Mouse (Mus musculus) thymus, adult 2 months (tissue): Measurements from ENCODE around the gene Wdr17. TPM values are rescaled to one million over a fixed set of nuclear protein-coding genes. Genes with fewer than 3 reads are reported as not detected.

ENCODE experiments used
- DNase-seq: peaks from one replicate; pipeline ENCODE4 v3.0.0; 2021
- H3K27ac ChIP-seq: fragments of 200-500 bp; 2 replicates; pipeline ENCODE4 v1.5.1; 2012; ENCODE audit warnings: low read length, control low read depth; ENCODE audit not compliant: control insufficient read depth, insufficient read depth
- H3K27me3 ChIP-seq: fragments of 200-500 bp; 2 replicates; pipeline ENCODE4 v1.6.1; 2012; ENCODE audit warnings: mild to moderate bottlenecking, low read length, moderate library complexity, mixed read lengths; ENCODE audit not compliant: control insufficient read depth, insufficient read depth
- H3K36me3 ChIP-seq: fragments of 200-500 bp; 2 replicates; pipeline ENCODE4 v1.6.1; 2012; ENCODE audit warnings: mild to moderate bottlenecking, low read length, moderate library complexity; ENCODE audit not compliant: control insufficient read depth, insufficient read depth
- H3K4me1 ChIP-seq: fragments of 200-500 bp; replicated peaks from 2 replicates; pipeline ENCODE4 v1.6.1; 2012; ENCODE audit warnings: low read length; ENCODE audit not compliant: control insufficient read depth, insufficient read depth
- H3K4me3 ChIP-seq: fragments of 200-500 bp; 2 replicates; pipeline ENCODE4 v1.5.1; 2012; ENCODE audit warnings: mild to moderate bottlenecking, low read length, control low read depth, moderate library complexity; ENCODE audit not compliant: control insufficient read depth, insufficient read depth
- CTCF ChIP-seq: fragments of 200-500 bp; IDR thresholded peaks from 2 replicates; pipeline ENCODE4 v1.5.1; 2012; ENCODE audit warnings: mild to moderate bottlenecking, control low read depth, low read length, moderate library complexity, borderline replicate concordance; ENCODE audit not compliant: control insufficient read depth, poor library complexity, insufficient read depth; ENCODE audit errors: extremely low read depth
- POLR2A ChIP-seq: fragments of 200-500 bp; IDR thresholded peaks from 2 replicates; pipeline ENCODE4 v1.6.1; 2012; ENCODE audit warnings: mild to moderate bottlenecking, low read length, control low read depth, moderate library complexity; ENCODE audit not compliant: control insufficient read depth, poor library complexity, insufficient read depth; ENCODE audit errors: extremely low read depth
- WGBS: fragments of 180-500 bp; shearing (Covaris S2); methylation state at CpG from one replicate; pipeline ENCODE4 v1.1.7; 2018; 5-methylcytosine and 5-hydroxymethylcytosine counted together
- polyA plus RNA-seq: library from polyadenylated mRNA; depleted of rRNA; stranded (reverse); fragments of >200 nt; gene quantifications from 2 replicates; pipeline ENCODE4 v1.2.3, GENCODE M21; 2012

The Wdr17 gene
- polyA plus RNA-seq, 1 experiment = not detected

DNA sequence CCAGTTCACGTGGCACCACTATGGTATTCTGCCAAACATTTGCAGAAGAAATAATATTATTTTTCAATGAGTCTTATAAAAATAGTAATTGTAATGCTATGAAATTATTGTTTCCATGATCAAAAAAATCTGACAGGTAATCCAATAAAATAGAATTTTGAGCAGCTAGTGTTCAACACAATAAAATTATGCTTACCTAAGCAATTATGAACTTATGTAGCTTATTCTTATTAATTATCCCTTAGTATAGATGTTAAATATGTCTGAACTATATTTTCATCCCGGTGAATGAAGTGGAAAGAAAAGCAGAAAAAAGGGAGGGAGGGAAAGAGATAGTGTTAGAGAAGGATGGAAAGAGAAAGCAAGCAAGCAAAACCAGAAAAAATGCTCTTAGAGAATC is 12.5 kb upstream of the Wdr17 start:
- WGBS = 86% methylated on average over 2 of the region's 2 CpGs
- no peak overlapping the region for H3K27ac ChIP-seq
- no peaks in the 10 kb centered on the region for H3K36me3 ChIP-seq
- DNase-seq = no peak
- no peaks in the 10 kb centered on the region for H3K4me1 ChIP-seq
- TF ChIP-seq CTCF (no peak), POLR2A (no peak)
- H3K27me3 ChIP-seq = no peaks in the 10 kb centered on the region
- H3K4me3 ChIP-seq = no peak overlapping the region

DNA sequence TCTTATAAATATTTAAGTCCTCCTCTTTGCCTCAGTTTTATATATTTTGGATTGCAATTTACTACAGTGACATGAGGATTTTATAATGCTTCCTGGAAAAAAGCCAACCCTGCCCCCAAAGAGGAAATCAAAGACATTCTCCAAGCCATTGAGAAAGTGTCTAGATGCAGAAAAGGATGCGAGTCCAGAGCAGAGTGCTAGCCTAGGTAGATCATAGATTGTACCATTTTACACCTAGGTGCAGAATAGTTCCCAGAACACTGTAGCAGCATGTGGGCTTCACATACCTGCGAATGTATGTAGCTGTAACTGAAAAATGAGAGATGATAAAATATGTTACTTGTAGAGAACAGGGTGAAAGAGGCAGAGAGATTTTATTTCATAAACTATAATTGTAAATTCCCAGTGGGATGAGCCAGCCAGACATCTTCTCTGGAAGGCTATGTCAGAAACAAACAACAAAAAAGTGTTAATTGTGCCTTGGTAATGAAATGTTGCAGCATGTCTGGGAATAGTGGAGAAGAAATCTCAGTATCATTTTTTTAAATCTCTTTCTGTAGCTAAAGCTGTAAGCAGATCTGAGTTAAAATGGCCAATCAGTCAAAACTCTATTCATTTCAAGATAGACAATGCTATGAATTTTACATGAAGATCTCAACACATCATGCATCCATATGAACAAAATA is 7.8 kb upstream of the Wdr17 start:
- Histone ChIP-seq H3K27ac (no peak overlapping the region), H3K4me3 (no peak overlapping the region), H3K27me3 (no peaks in the 10 kb centered on the region), H3K36me3 (no peaks in the 10 kb centered on the region), H3K4me1 (no peaks in the 10 kb centered on the region)
- DNase-seq = no peak
- TF ChIP-seq POLR2A = no peak
- TF ChIP-seq CTCF = no peak
- WGBS = 77% methylated on average over 2 of the region's 2 CpGs

DNA sequence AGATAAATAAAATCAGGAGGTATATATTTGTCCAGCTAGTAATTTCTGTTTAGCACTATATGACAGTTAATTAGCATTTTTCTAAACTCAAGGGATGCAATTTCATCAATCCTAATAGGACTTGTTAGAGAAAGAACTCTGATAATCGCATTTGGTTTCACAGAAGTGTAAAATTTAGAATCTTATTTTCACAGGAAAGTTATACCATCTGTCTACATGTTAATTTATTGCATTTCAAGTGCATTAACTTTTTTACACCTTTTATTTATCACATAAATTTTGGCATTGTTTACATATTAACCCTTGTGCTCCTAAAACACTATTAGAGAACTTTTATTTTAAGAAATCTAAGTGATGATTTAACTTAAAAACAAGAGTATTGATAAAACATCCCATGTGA is 7.2 kb upstream of the Wdr17 start:
- no peaks in the 10 kb centered on the region for H3K27me3 ChIP-seq
- 87% methylated on average over 1 of the region's 1 CpGs for WGBS
- no peak overlapping the region for H3K27ac ChIP-seq
- TF ChIP-seq CTCF (no peak), POLR2A (no peak)
- no peaks in the 10 kb centered on the region for H3K4me1 ChIP-seq
- H3K4me3 ChIP-seq = no peak overlapping the region
- H3K36me3 ChIP-seq = no peaks in the 10 kb centered on the region
- DNase-seq = no peak

DNA sequence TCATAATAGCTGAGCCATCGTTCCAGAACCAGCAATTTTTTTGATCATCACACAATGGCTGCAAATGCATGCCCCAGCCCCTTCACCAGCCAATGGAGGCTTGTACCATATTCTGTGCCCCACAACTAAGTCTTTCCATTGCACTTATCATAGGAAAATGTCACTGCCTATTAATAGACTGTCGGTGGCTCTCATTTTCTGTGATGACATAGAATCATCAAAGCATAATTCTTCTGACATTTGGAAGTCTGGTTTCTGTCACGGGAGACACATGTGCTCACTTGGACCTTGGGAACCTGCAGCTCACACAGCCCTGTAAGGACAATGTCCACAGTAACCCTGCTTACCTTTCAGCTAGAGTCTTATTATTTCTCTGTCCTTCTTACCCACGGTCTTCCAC is 424 bp downstream of the Wdr17 start:
- no peak for TF ChIP-seq POLR2A
- no peak for TF ChIP-seq CTCF
- Histone ChIP-seq H3K4me3 (no peak overlapping the region), H3K27me3 (no peaks in the 10 kb centered on the region), H3K27ac (no peak overlapping the region), H3K36me3 (no peaks in the 10 kb centered on the region), H3K4me1 (no peaks in the 10 kb centered on the region)
- 89% methylated on average over 4 of the region's 4 CpGs for WGBS
- no peak for DNase-seq

DNA sequence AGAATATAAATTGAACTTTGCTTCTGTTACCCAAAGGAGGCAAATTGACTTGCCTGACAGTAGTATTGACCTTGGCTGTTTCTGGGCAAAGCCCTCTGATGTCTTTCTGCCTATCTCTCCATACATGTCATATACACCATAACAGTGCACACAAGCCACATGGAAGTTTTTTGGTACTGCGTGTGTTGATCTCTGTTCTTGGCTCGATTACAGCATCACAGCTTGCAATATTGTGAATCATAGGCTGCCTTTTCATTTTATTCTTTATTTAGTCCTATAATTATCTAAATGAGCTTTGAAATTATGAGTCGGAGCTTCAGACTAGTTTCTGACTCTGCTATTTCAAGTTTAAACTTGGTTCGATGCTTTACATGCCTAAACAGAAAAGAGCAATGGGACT is 10.5 kb downstream of the Wdr17 start:
- Histone ChIP-seq H3K27me3 (no peaks in the 10 kb centered on the region), H3K4me3 (no peak overlapping the region), H3K27ac (no peak overlapping the region), H3K36me3 (no peaks in the 10 kb centered on the region), H3K4me1 (no peaks in the 10 kb centered on the region)
- whole genome bisulfite sequencing = 91% methylated on average over 4 of the region's 4 CpGs
- DNase-seq = no peak
- TF ChIP-seq POLR2A (no peak), CTCF (no peak)

DNA sequence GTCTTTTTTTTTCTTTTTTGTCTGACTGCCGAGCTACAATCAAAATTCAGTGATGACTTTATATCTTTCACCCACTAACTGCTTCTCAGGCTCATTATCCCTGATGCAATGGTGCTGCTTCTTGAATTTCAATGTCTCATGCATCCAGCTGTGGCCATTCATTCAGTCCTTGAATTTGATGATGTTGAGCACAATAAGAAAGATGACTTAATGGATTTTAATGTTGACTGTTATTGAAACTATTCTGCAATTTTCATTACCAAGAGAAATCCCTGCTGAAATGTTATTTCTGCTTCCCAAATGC is 22.3 kb downstream of the Wdr17 start:
- TF ChIP-seq CTCF = no peak
- TF ChIP-seq POLR2A = no peak
- no peak for DNase-seq
- Histone ChIP-seq H3K36me3 (no peaks in the 10 kb centered on the region), H3K4me3 (no peak overlapping the region), H3K27ac (no peak overlapping the region), H3K4me1 (no peaks in the 10 kb centered on the region), H3K27me3 (no peaks in the 10 kb centered on the region)
- 80% methylated on average over 1 of the region's 1 CpGs for WGBS

DNA sequence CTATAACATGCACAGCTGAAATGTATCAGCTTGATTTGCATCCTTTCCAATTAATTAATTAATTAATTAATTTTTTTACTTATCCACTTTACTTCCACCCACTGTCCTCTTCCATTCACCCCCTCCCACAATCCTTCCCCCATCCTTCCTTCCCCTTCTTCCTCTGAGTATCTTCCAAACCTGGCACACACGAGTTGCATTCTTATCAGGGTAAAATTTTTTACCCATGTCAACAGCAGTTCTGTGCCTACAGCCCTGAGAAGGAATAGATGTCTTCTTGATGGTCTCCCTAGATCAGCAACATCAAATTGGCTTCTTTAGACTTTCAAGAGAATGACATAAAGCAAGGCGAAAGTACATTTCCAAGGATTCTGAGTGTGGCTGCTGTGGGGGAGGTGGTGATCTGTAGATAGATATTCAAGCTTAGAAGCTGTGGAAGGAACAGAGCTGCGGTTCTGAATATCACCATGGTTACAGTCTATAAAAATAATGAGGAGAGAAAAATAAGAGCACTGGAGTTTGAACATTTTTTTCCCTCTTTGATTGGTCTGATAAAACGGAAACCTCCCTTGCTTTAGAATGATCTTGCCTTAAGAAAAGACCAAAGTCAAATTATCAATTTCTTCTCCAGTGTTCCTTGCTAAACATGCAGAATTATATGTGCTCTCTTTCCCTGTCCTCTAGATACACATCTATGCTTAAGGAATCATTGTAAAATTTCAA is 22.8 kb downstream of the Wdr17 start:
- Histone ChIP-seq H3K4me3 (no peak overlapping the region), H3K27ac (no peak overlapping the region), H3K27me3 (no peaks in the 10 kb centered on the region), H3K36me3 (no peaks in the 10 kb centered on the region), H3K4me1 (no peaks in the 10 kb centered on the region)
- no peak for TF ChIP-seq POLR2A
- no peak for DNase-seq
- WGBS = 70% methylated on average over 4 of the region's 4 CpGs
